Mouse (Mus musculus) forebrain, embryonic 12.5 days (tissue): Measurements from ENCODE around the gene Tal1. TPM values are rescaled to one million over a fixed set of nuclear protein-coding genes. Genes with fewer than 3 reads are reported as not detected.

Experiments
- ATAC-seq: fragments of 200-750 bp; cut with Nextera tagmentation; 2 replicates; pipeline ENCODE4 v1.8.0; 2017; ENCODE audit warnings: moderate TSS enrichment; ENCODE audit not compliant: low FRiP score
- H3K27ac ChIP-seq: fragments of 300-500 bp; sonication (generic); 2 replicates; pipeline ENCODE4 v1.5.1; 2016; ENCODE audit warnings: mild to moderate bottlenecking
- H3K27me3 ChIP-seq: fragments of 300-500 bp; sonication (generic); 2 replicates; pipeline ENCODE4 v1.6.1; 2016; ENCODE audit warnings: mild to moderate bottlenecking
- H3K36me3 ChIP-seq: fragments of 300-500 bp; sonication (generic); replicated peaks from 2 replicates; pipeline ENCODE4 v1.6.1; 2016; ENCODE audit warnings: mild to moderate bottlenecking
- H3K4me1 ChIP-seq: fragments of 300-500 bp; sonication (generic); 2 replicates; pipeline ENCODE4 v1.6.1; 2016
- H3K4me2 ChIP-seq: fragments of 300-500 bp; sonication (generic); 2 replicates; pipeline ENCODE4 v1.6.1; 2016; ENCODE audit warnings: mild to moderate bottlenecking, moderate library complexity
- H3K4me3 ChIP-seq: fragments of 300-500 bp; sonication (generic); replicated peaks from 2 replicates; pipeline ENCODE4 v1.5.1; 2016; ENCODE audit warnings: mild to moderate bottlenecking
- H3K9ac ChIP-seq: fragments of 300-500 bp; sonication (generic); 2 replicates; pipeline ENCODE4 v1.6.1; 2016; ENCODE audit warnings: mild to moderate bottlenecking
- H3K9me3 ChIP-seq: fragments of 300-500 bp; sonication (generic); 2 replicates; pipeline ENCODE4 v1.6.1; 2016
- WGBS: fragments of 180-500 bp; shearing (Covaris S2); methylation state at CpG from one replicate; pipeline ENCODE4 v1.1.7; 2016; 5-methylcytosine and 5-hydroxymethylcytosine counted together
- polyA plus RNA-seq: library from polyadenylated mRNA; unstranded; fragments of >200 nt; fragmentation: Nextera tagmentation; extraction: Ambion mirVana; gene quantifications from 2 replicates; pipeline ENCODE4 v1.2.1, GENCODE M21; 2016

Gene Tal1
- polyA plus RNA-seq, result 1.6 and 2.8 TPM in 2 replicates

DNA sequence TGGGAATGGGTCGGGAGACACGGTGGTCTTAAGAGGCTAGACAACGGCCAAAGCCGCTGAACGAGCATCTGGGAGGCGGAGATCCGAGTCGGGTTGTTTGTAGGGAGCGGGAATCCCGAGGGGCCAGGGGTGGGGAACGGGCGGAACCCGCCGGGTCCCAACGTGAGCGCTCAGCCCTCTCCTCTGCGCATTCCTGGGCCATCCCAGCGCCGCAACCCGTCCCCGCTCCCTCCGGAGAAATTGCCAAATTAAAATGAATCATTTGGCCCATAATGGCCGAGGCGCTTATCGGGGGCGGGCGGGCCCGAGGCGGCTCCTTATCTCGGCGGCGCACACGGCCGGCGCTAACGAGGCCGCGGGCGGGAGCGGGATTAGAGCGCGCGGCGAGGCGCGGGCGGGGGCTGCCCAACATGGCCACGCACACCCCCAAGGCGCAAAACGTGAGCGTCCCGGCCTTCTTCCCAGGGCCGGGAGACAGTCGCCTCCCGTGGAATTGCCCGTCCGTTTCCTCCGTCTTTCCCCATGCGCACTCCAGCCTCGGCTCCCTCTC is at the start of gene Tal1:
Gene Tal1 (plus strand): TSS at position 56 of the 550 bp plus-strand sequence.
- Histone ChIP-seq H3K36me3 (no peaks in the 10 kb centered on the region), H3K4me2 (peak within 1 kb of the TSS; percentile 48), H3K27me3 (peaks cover 94% of the 10 kb centered on the region), H3K9ac (0 out of 2 replicates have a peak within 1 kb of the TSS, but pooled peaks have one; percentile 1), H3K4me1 (peaks cover 22% of the 10 kb centered on the region), H3K27ac (peak within 1 kb of the TSS; percentile 19; the same call in 1 of the 2 replicates), H3K4me3 (peak within 1 kb of the TSS; percentile 31), H3K9me3 (no peaks in the 10 kb centered on the region)
- ATAC-seq, result peak; percentile 42
- under 1% methylated on average over 50 of the region's 60 CpGs for WGBS

DNA sequence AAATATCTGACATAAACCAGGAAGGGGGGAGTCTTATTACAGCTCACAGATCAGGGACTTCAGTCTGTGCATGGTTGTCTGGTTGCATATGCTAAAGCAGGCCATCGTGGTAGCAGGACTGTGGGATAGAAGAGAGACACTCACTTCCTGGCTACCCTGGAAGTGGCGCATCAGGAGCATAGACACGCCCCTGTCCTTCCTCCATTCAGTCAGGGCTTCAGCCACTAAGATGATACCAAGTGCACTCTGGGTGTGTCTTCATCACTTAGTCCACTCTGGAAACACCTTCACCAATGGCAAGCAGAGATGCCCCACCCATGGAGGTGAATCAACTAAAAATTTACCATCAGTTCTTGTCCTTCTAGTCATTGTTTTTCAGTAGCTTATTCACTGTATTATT is 42.0 kb upstream of the Tal1 start:
- Histone ChIP-seq H3K36me3 (peaks cover 66% of the 10 kb centered on the region), H3K4me1 (no peaks in the 10 kb centered on the region), H3K9ac (no peak overlapping the region), H3K27ac (no peak overlapping the region), H3K27me3 (no peaks in the 10 kb centered on the region), H3K9me3 (no peaks in the 10 kb centered on the region), H3K4me3 (no peak overlapping the region), H3K4me2 (no peak overlapping the region)
- no peak for ATAC-seq
- WGBS, result 92% methylated on average over 3 of the region's 3 CpGs

DNA sequence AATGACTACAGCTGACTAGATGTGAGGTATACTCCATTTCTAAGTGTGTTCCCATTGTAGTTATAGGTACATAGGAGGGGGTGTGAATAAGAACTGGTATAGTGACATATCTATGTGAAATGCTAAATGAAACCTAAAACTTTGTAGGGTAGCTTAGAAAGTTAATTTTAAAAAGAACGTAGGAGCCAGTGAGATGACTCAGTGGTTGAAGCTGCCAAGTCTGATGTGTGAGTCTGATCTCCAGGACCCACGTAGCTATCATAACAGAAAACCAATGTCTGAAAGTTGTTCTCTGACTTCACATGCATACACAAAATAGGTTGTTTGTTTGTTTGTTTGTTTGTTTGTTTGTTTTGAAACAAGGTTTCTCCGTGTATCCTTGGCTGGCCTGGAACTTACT is 36.2 kb upstream of the Tal1 start:
- H3K36me3 ChIP-seq, result peaks cover 74% of the 10 kb centered on the region

DNA sequence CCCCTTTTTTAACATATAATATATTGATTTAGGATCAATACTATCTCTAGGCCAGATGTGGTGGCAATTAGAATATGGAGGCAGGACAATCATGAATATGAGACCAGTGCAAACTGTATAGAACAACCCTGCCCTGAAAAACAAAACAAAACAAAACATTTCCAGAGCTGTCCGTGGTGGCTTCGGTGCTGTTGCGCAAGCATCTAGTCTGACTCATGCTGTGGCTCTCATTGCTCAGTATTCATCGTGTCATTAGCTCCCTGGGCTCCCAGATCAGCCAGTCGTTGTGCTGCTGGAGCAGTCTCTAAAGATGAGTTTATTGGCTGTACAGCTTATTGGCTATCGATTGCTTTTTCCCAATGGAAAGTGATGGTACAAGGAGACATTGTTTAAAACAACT is 21.2 kb upstream of the Tal1 start:
- Histone ChIP-seq H3K4me3 (no peak overlapping the region), H3K36me3 (peaks cover 40% of the 10 kb centered on the region), H3K9ac (no peak overlapping the region), H3K4me1 (no peaks in the 10 kb centered on the region), H3K27me3 (no peaks in the 10 kb centered on the region), H3K9me3 (no peaks in the 10 kb centered on the region), H3K4me2 (no peak overlapping the region), H3K27ac (no peak overlapping the region)
- WGBS, result 79% methylated on average over 6 of the region's 6 CpGs
- no peak for ATAC-seq

More for the DNA sequence above, 36.2 kb upstream of the Tal1 start:
- no peak overlapping the region for H3K4me3 ChIP-seq
- H3K27ac ChIP-seq, result no peak overlapping the region
- no peak for ATAC-seq
- H3K9me3 ChIP-seq, result no peaks in the 10 kb centered on the region
- H3K9ac ChIP-seq, result no peak overlapping the region
- H3K4me2 ChIP-seq, result no peak overlapping the region
- WGBS, result 98% methylated on average over 3 of the region's 3 CpGs
- no peaks in the 10 kb centered on the region for H3K4me1 ChIP-seq
- H3K27me3 ChIP-seq, result no peaks in the 10 kb centered on the region

DNA sequence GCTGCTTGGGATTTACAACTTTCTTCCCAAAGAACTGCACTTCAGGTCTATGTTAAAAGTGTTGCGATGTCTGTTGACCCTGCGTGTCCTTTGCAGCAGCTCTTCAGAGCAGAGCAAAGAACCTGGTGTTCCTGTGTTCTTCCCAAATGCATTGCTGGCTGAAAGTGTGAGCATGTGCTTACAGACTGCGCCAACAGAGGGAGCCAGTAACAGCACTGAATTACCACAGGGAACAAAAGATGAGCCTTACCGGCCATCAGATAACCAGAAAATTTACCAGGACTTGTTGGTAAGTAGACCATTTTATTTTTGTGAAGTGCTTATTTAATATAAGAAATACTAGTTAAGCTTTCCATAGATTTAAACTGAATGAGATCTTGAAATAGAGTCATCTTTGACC is 18.0 kb upstream of the Tal1 start:
- Histone ChIP-seq H3K4me2 (no peak overlapping the region), H3K36me3 (peaks cover 52% of the 10 kb centered on the region)

DNA sequence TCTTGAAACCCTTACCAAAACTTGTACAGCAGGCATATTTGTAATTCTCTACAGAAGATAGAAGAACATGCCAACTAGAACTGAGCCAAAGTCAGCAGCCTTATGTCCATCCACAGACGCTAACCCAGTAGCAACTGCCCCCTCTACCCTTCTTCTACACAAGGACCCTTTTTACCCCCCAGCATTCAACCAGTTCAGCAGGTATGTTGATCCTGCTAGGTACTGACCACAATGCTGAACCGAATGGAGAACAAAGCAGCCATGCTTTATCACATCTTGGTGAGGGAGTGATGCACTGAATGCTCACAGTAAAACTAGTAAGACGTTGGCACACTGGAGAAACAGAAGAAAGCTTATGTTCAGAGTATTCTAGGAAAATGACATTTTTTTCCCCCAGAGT is 10.6 kb upstream of the Tal1 start:
- Histone ChIP-seq H3K27ac (no peak overlapping the region), H3K4me2 (no peak overlapping the region), H3K9ac (no peak overlapping the region), H3K27me3 (peaks cover 28% of the 10 kb centered on the region), H3K4me1 (no peaks in the 10 kb centered on the region), H3K36me3 (peaks cover 30% of the 10 kb centered on the region), H3K4me3 (no peak overlapping the region), H3K9me3 (no peaks in the 10 kb centered on the region)
- no peak for ATAC-seq
- 79% methylated on average over 3 of the region's 3 CpGs for WGBS

More for the DNA sequence above, 18.0 kb upstream of the Tal1 start:
- Histone ChIP-seq H3K9ac (no peak overlapping the region), H3K27ac (no peak overlapping the region), H3K4me1 (no peaks in the 10 kb centered on the region), H3K27me3 (no peaks in the 10 kb centered on the region), H3K9me3 (no peaks in the 10 kb centered on the region), H3K4me3 (no peak overlapping the region)
- 43% methylated on average over 4 of the region's 4 CpGs for WGBS
- no peak for ATAC-seq

DNA sequence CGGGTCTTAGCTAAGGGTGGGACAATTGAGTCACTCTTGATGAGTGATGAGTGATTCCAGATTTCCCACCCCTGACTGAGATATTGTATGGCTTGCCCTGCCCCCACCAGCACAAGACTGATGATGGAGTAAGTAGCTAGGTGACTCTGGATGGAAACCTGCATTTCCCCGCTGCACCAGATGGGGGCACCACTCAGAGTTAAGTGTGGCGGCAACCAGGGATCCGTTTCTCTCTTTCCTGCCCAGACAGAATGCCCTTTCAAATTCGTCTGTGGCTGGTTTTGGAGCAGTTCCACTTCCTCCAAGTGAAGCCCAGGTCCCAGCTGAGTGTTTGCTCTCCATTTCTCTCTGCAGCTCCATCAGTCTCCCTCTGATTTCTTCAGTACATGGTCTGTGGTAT is 8.5 kb upstream of the Tal1 start:
- ATAC-seq, result no peak
- peaks cover 49% of the 10 kb centered on the region for H3K27me3 ChIP-seq
- no peak overlapping the region for H3K27ac ChIP-seq
- H3K9me3 ChIP-seq, result no peaks in the 10 kb centered on the region
- H3K9ac ChIP-seq, result no peak overlapping the region
- peaks cover 10% of the 10 kb centered on the region for H3K36me3 ChIP-seq
- 6% methylated on average over 5 of the region's 5 CpGs for whole genome bisulfite sequencing
- H3K4me2 ChIP-seq, result no peak overlapping the region
- no peak overlapping the region for H3K4me3 ChIP-seq
- H3K4me1 ChIP-seq, result peaks cover 5% of the 10 kb centered on the region; the same call in 1 of the 2 replicates

DNA sequence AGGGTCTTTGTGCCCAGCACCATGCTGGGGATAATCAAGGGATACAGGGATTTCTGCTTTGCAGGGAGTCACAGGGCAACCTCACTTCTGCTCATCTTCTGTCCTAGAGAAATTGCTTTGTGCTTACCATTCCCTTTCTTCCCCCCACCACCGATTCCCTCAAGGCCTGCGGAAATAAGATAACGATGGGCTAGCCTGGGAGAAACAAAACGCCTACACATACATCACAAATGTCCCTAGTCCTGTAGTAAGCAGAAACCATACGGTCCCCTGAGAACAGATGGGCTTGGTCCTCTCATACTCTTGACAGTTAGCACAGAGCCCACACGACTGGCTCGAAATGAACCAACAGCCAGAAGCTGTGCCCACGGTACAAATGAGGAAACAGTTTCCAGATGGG is 8.0 kb upstream of the Tal1 start:
- Histone ChIP-seq H3K27ac (no peak overlapping the region), H3K9me3 (no peaks in the 10 kb centered on the region), H3K4me1 (peaks cover 8% of the 10 kb centered on the region; the same call in 1 of the 2 replicates), H3K36me3 (peaks cover 10% of the 10 kb centered on the region), H3K4me3 (no peak overlapping the region), H3K4me2 (no peak overlapping the region), H3K9ac (no peak overlapping the region), H3K27me3 (peaks cover 54% of the 10 kb centered on the region)
- 73% methylated on average over 8 of the region's 8 CpGs for WGBS
- no peak for ATAC-seq

DNA sequence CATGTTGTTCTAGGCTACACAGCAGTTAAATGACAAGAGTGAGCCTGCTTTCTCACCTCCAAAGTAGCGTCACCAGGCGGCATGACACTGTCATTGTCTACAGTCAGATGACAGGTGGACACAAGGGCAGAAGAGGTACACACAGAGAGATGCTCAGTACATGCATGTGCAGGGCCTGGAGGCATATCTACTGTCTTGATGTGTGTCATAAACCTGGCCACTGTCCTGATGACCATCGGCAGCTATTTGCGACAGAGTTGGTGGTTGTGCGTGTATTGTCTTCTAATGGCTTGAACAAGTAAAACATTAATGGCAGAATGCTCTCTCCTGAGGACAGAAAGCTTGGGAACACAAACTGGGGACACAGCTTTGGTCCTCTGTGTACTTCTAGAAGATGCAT is 5.0 kb upstream of the Tal1 start:
- no peak overlapping the region for H3K27ac ChIP-seq
- peaks cover 9% of the 10 kb centered on the region for H3K4me1 ChIP-seq
- H3K36me3 ChIP-seq, result no peaks in the 10 kb centered on the region
- H3K9ac ChIP-seq, result no peak overlapping the region
- H3K4me2 ChIP-seq, result no peak overlapping the region
- H3K9me3 ChIP-seq, result no peaks in the 10 kb centered on the region
- H3K4me3 ChIP-seq, result no peak overlapping the region
- WGBS, result 77% methylated on average over 5 of the region's 5 CpGs
- H3K27me3 ChIP-seq, result peaks cover 84% of the 10 kb centered on the region
- no peak for ATAC-seq

DNA sequence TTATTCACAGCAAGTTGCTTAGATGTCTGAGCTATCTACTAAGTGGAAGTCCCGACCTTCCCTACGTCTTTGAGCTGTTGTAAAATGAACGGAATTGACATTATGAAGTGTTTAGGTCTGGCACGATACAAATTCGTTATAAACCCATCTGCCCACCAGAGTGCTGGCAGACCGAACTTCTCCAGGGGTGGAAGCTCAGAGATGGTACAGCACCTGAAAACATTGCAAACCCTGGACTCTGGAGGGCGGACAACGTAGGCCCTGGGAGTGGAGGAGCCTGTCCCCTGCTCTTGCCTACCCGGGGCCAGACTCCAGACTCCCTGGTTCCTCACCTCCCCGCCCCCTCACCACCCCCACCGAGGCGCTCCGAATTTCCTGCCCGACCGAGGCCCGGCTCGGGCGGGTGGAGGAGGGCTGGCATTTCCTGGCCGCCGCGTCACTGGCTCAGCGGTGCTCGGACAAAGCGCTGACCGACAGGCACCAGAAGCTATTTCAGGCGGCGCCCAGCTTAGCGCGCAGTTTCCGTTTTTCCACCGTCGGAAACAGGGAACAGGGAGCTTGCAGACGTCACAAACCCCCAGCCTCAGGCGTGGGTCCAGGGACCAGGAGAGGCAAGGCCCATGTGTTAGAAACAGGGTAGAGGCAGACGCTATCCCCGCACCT is 3.8 kb upstream of the Tal1 start:
- ATAC-seq, result peak; percentile 12; the same call in 1 of the 2 replicates

DNA sequence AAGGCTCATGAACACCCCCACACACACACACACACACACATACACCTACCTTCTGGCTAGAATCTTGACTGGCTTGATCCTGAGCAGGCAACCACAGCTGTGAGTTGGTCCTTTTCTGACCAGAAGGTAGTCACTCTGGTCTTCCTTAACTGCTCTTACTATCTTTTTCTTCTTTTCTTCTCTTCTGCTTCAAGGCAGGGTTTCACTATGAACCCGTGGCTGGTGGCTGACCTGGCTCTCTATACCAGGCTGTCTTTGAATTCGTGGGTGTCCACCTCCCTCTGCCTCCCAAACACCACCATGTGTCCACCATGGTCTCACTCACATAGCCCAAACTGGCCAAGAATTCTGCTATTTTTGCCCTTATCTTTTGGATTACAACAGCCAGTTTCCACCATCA is 1.2 kb upstream of the Tal1 start:
- Histone ChIP-seq H3K4me3 (no peak overlapping the region), H3K36me3 (no peaks in the 10 kb centered on the region), H3K9me3 (no peaks in the 10 kb centered on the region), H3K27me3 (peaks cover 94% of the 10 kb centered on the region), H3K4me2 (no peak overlapping the region), H3K9ac (no peak overlapping the region), H3K4me1 (peaks cover 22% of the 10 kb centered on the region), H3K27ac (no peak overlapping the region)
- WGBS, result 5% methylated on average over 2 of the region's 2 CpGs
- no peak for ATAC-seq

More for the DNA sequence above, 3.8 kb upstream of the Tal1 start:
- H3K27ac ChIP-seq, result no peak overlapping the region
- peak overlapping the region; percentile 27 for H3K4me3 ChIP-seq
- no peaks in the 10 kb centered on the region for H3K9me3 ChIP-seq
- H3K4me2 ChIP-seq, result peak overlapping the region; percentile 46
- no peaks in the 10 kb centered on the region for H3K36me3 ChIP-seq
- peaks cover 20% of the 10 kb centered on the region for H3K4me1 ChIP-seq
- 1% methylated on average over 36 of the region's 36 CpGs for whole genome bisulfite sequencing
- H3K27me3 ChIP-seq, result peaks cover 96% of the 10 kb centered on the region
- H3K9ac ChIP-seq, result 0 out of 2 replicates have a peak overlapping the region, but pooled peaks have one; percentile 38

DNA sequence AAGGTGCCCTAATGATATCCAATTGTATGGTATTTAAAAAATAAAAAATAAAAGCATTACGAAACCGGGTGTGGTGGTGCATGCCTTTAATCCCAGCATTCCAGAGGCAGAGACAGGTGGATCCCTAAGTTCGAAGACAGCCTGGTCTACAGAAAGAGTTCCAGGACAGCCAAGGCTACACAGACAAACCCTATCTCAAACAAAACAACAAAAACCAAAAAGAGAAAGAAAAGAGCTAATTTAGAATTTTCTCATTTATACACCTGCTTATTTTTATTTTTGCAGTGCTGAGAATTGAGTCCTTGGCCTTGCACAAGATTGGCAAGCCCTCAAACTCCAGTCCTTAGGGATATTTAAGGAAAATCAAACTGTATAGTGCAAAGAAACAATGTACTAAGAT is 535 bp upstream of the Tal1 start:
- no peak overlapping the region for H3K27ac ChIP-seq
- ATAC-seq, result no peak

More for the DNA sequence above, 535 bp upstream of the Tal1 start:
- no peaks in the 10 kb centered on the region for H3K9me3 ChIP-seq
- H3K9ac ChIP-seq, result no peak overlapping the region
- H3K4me3 ChIP-seq, result no peak overlapping the region
- peaks cover 95% of the 10 kb centered on the region for H3K27me3 ChIP-seq
- H3K4me2 ChIP-seq, result no peak overlapping the region
- WGBS, result 12% methylated on average over 3 of the region's 3 CpGs
- H3K4me1 ChIP-seq, result peaks cover 22% of the 10 kb centered on the region
- H3K36me3 ChIP-seq, result no peaks in the 10 kb centered on the region
